Mouse (Mus musculus): ENCODE results near the gene Wdr46.

Wdr46 gene

GRCm38 (mm10) chr17:33953310-33953709 lies 12.8 kb downstream of the Wdr46 start:
- no peak for DNase-seq

- no peak for DNase-seq
Observed at GRCm38 (mm10) chr17:33953961-33954565, 13.6 kb downstream of the Wdr46 start.

- DNase-seq, result no peak
Observed at GRCm38 (mm10) chr17:33954646-33955554, 14.4 kb downstream of the Wdr46 start.

GRCm38 (mm10) chr17:33955555-33956214 lies 15.2 kb downstream of the Wdr46 start, which contains the start of the genes Vps52 and Rps18:
Gene Vps52 (plus strand): TSS chr17:33955812.
Gene Rps18 (minus strand): TSS chr17:33956001.
- DNase-seq, result peak; percentile 98

- DNase-seq, result no peak
Observed at GRCm38 (mm10) chr17:33956336-33956735, 15.9 kb downstream of the Wdr46 start.

GRCm38 (mm10) chr17:33957493-33957892 lies 17.0 kb downstream of the Wdr46 start:
- no peak for DNase-seq

GRCm38 (mm10) chr17:33958451-33958850 lies 18.0 kb downstream of the Wdr46 start:
- DNase-seq, result no peak

- no peak for DNase-seq
Observed at GRCm38 (mm10) chr17:33959135-33959534, 18.7 kb downstream of the Wdr46 start.

- DNase-seq, result no peak
Observed at GRCm38 (mm10) chr17:33959948-33960347, 19.5 kb downstream of the Wdr46 start.

- DNase-seq, result no peak
Observed at GRCm38 (mm10) chr17:33962876-33963275, 22.4 kb downstream of the Wdr46 start.

- no peak for DNase-seq
Observed at GRCm38 (mm10) chr17:33965082-33965845, 24.8 kb downstream of the Wdr46 start.

- no peak for DNase-seq
Observed at GRCm38 (mm10) chr17:33965846-33966550, 25.5 kb downstream of the Wdr46 start.

- DNase-seq, result peak; percentile 74
Observed at GRCm38 (mm10) chr17:33968489-33968888, 28.0 kb downstream of the Wdr46 start.

- DNase-seq, result no peak
Observed at GRCm38 (mm10) chr17:33968927-33969326, 28.5 kb downstream of the Wdr46 start.

- DNase-seq, result no peak
Observed at GRCm38 (mm10) chr17:33969394-33969793, 28.9 kb downstream of the Wdr46 start.

GRCm38 (mm10) chr17:33972691-33973090 lies 32.2 kb downstream of the Wdr46 start:
- DNase-seq, result no peak

GRCm38 (mm10) chr17:33973572-33973971 lies 33.1 kb downstream of the Wdr46 start:
- DNase-seq, result no peak

GRCm38 (mm10) chr17:33977861-33978557 lies 37.5 kb downstream of the Wdr46 start:
- no peak for DNase-seq

- peak; percentile 73 for DNase-seq
Observed at GRCm38 (mm10) chr17:33978631-33979031, 38.2 kb downstream of the Wdr46 start.

GRCm38 (mm10) chr17:33979512-33980050 lies 39.1 kb downstream of the Wdr46 start:
- no peak for DNase-seq
